Mouse (Mus musculus): ENCODE measurements around the gene Prss47.

The Prss47 gene

DNA sequence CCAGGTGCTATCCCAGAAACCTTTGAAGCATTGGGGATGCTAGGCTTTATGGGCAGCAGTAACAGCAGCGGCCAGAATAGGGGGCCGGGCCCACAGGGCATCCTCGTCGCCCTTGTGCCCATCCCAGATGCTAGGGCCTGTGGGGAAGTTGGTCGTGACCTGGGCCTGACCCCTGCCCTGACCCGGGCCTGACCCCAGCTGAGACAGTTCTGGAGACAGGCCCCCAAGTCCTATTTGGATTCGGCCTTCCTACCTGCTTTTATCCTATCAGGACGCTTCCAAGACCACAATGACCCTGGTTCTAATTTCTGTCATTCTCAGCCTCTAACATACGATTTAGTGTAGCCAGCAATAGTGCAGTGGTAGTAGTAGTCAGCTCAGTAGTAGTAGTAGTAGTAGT is at the start of gene Prss47:
Prss47 (minus strand) TSS at position 101 of the 400 bp plus-strand sequence.
- no peak for DNase-seq (ENCODE audit: low spot score)

DNA sequence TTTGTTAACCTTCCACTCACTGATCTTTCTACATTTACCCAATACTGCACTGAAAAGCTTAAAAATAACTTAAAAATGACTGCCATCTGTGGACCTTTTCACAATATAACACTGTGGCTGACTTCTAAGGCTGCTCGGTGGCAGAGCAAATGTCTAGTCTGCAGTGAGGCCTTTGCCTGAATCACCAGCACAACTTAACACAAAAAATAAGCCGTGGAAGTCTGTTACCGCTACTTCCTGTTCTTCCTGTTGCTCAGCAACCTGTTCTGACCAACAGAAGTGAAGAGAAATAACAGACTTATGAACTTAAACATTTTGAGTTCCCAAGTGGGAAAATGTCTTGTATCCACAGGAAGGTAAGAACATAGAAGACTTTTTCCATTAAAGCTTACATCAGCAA is 48.7 kb upstream of the Prss47 start:
- no peak for DNase-seq (ENCODE audit: low spot score)

DNA sequence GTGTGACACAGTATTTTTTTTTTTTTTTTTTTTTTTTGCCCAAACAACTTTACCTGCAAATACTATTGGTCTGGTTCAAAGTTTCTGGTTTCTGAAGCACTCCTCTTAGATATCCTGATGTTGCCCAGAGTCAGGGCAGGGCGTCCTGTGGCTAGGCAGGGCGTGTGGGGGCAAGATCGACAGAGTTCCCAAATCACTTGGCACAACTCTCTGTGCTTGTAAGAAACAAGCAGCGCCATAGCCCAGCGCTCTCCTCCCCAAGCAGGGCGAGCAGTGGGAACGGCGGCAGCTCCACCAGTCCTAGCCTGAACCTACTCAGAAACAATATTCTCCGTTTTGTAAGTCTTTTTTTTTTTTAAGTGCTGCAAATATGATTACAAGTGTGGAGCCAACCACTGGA is 48.1 kb upstream of the Prss47 start:
- no peak for DNase-seq (ENCODE audit: low spot score)

DNA sequence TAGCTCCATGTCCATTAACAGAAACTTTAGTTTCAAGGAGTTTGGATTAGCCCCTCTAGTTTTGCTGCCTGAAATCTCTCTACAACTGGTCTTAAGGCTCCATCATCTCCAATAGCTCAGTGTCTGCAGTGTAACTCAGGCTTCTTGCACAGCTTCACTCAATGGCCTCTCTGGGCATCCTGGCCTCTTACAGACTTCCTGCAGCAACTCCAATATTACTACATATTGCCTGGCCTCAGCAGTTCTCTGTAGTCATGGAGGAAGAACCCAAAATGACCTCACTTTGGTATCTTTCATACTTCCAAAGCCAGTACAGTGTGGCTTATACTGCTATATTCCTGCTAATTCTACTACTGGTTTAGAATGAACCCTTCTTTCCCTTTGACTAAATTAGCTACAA is 44.5 kb upstream of the Prss47 start:
- no peak for DNase-seq (ENCODE audit: low spot score)

DNA sequence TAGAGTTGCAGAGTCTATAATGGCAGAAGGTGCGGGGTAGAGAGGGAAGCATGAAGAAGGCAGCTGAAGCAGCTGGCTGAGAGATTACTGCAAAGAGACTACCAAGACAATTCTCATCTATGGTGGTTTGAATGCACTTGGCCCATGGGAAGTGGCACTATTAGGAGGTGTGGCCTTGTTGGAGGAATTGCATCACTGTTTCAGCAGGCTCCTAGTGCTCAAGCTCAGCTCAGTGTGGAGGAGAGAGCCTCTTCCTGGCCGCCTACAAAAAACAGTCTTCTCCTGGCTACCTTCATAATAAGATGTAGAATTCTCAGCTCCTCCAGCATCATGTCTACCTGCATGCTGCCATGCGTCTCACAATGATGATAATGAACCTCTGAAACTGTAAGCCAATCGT is 43.4 kb upstream of the Prss47 start:
- DNase-seq (ENCODE audit: low spot score): no peak

DNA sequence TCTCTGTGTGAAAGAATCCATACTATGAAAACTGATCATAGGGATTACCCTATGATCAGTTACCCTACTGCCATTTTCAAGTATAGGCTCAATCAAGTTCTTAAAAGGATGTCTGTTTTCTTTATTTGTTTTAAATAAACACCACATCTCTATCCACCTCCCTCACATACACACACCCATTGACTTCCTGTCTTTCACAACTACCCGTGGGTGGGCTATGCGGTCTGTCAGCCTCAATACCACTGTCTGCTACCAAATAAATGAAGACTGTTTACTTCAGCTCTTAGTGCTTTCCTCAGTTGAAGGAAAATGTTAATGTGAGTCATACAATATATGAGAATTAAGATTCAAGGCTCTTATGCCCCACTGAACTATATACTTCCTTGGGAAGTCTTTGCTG is 17.4 kb upstream of the Prss47 start:
- no peak for DNase-seq (ENCODE audit: low spot score)

DNA sequence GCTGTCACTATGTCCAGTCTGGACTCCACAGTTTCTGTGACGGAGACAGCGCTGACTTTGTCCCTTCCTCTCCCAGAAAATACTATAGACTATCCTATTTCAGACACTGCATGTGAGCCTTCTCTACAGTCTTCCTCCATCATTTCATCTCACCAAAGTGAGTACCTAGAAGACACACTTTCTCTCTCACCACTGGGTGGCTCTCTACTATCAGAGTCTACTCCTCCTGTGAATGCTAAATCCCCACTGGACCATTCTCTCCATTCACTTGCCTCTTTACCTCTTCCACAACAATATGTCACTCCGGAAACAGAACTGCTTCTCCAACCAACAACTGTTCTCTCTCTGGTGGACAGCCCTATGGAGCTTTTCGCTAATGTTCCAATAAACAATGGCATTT is 17.5 kb downstream of the Prss47 start:
- DNase-seq (ENCODE audit: low spot score): no peak

DNA sequence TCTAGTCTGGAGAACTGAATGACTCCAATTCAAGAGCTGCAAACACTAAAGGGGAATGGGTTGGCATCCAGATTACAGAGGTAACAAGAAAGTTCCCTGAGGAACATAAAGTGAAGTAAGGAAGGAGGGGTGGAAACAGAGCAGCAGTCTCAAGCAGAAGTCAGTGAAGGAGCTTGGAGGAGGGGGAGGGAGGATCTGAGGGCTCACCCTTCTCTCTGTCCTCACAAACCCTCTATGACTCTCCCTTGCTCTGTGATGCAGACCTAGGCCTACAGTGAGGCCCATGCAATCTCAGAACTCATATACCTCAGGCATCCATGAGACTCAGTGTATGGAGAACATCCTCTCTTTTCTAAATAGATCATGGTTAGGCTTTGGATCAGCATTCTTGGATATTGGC is 19.8 kb downstream of the Prss47 start, which contains the start of gene Spata31d1c:
Spata31d1c (plus strand) TSS at position 301 of the 400 bp plus-strand sequence.
- no peak for DNase-seq (ENCODE audit: low spot score)

DNA sequence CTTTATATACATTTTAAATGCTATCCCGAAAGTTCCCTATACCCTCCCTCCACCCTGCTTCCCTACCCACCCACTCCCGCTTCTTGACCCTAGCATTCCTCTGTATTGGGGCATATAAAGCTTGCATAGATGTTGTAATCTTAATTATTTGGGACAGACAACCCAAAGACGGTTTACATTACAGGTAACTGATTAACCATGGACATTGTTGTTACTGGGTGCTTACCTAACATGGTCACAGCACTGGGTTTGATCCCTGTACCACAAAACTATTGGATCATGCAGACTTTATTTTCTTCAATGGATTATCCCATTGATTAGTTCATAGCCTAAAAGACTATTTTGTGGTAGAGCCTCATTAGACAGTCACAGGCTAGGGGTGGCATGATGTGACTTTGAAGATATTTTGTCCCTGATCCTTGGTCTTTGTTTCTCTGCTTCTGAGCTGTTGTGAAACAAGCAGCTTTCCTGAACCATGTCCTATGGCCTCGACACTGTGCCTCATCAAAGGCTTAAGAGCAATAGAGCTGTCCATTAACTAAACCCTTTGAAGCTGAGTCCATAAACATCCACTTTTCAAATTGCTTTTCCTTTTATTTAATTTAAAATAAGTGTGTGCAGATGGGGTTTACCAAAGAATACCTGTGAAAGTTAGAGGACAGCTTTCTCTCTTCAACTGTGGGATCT is 41.4 kb downstream of the Prss47 start:
- DNase-seq (ENCODE audit: low spot score): no peak

DNA sequence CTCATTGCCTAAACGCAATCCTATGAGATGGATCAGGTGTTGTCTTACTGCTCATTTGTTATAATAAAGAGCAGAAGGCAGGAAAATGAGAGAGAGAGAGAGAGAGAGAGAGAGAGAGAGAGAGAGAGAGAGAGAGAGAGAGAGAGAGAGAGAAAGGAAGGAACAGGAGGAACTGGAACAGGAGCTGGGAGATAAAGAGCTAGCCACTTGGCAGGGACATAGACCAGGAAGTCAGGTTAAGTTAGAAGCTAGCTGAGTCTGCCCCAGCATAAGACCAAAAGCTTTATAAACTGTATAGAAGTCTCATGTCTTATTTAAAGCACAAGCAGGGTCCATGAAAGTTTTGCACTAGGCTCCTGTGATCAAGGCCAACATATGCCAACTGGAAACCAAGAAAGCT is 44.6 kb downstream of the Prss47 start:
- DNase-seq (ENCODE audit: low spot score): no peak

DNA sequence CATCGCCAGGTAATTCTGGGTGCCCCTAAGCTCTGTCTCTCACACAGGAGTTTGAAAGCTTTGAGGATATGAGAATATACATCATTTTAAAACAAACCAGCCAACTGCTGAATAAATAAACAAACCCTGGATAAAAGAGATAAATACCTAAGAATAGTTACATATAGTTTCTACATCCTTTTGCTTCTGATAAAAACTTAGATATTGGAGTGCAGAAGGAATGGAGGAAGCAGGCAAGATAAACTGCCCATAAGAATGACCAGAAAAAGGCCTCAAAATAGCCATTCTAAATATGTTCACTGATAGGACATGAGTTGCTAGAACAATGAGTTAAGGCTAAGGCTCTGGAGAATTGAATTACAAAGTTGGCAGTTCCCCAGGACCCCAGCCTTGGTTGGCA is 45.8 kb downstream of the Prss47 start:
- no peak for DNase-seq (ENCODE audit: low spot score)

DNA sequence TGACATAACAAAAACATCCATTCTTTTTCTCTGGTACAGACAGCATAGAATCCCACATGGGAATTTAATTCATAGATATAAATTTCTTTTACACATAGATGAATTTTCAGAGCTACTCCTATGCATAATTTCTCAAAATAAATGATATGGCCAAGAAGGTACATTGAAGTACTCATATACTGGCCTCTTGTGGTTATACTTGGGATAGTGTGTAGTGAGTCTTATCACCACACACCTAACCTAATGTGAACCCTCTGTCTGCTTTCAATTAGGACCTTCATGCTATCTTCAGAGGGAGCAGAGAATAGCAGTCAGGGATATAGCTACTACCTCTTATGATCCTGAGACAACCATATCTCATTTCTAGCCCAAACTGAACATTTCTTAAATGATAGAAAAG is 47.1 kb downstream of the Prss47 start:
- no peak for DNase-seq (ENCODE audit: low spot score)

Data from embryo, embryonic 10 days (tissue).